In the genomic region with DNA sequence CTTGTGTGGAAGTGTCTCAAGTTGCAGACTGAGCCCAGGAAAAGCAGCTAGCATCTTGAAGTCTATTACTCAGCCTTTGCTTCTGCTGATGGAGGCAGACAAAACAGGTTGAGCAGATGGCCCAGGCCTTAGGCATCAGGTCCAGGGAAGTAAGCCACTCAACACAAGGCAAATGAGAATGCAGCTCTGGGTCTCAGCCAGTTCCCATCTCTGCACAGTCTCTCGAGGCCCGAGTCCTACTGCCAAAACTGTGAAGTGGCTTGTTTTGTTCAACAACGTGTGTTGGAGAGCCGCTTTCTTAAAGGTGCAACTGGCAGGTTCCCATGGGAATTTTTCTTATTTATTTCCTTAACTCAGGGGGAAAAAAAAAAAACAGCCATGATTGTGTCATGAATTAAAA, we compare ENCODE assay signal across 9 mouse cellular contexts.
A peak's percentile ranks its signal among the peaks of the same experiment; 100 is the strongest.
DNase-seq lines count a peak whose midpoint lies in the region; ATAC-seq lines count a peak whose summit lies in the region.
"Had no signal": no experiment of that assay in that cellular context is flagged by ENCODE, and none has a peak within 500 bp of the region (broad histone marks: within the 10 kb centered on the region; RNA-seq: fewer than 3 reads in every experiment).

No protein-coding gene starts in this region.

- intact Hi-C loops in heart, postnatal 25 days (cut with DNase I): no loop called here

- H3K9me3 ChIP-seq in midbrain, embryonic 11.5 days (ENCODE audit: control insufficient read depth, low read length): no peaks in the 10 kb centered on the region
- H3K9me3 ChIP-seq: neural tube, embryonic 13.5 days had no signal

- ATAC-seq in midbrain, embryonic 11.5 days (ENCODE audit: low FRiP score): no peak

- no peak overlapping the region for H3K4me3 ChIP-seq in midbrain, embryonic 11.5 days (ENCODE audit: low read depth, low read length)
- H3K4me3 ChIP-seq: neural tube, embryonic 13.5 days had no signal

- H3K9ac ChIP-seq in midbrain, embryonic 11.5 days (ENCODE audit: low read length): no peak overlapping the region
- H3K9ac ChIP-seq: neural tube, embryonic 13.5 days had no signal

- peak; percentile 84 for DNase-seq in cerebellum, adult 11 months
- DNase-seq in cerebellum, postnatal 10 days: peak; percentile 91 to 93
- peak; percentile 50 for DNase-seq in layer of hippocampus, adult 9-10 months (ENCODE audit: low spot score)
- DNase-seq in lung, postnatal 10 days: peak; percentile 72
- no peak for DNase-seq in yolk sac, embryonic 10.5 days (ENCODE audit: low spot score)
- no peak for DNase-seq in midbrain, embryonic 11.5 days (ENCODE audit: low spot score, missing footprints)
- no peak for DNase-seq in heart, postnatal 25 days (ENCODE audit: low spot score)
- DNase-seq in thymus, postnatal 10 days (ENCODE audit: low spot score in 2 of 2): no peak

- no peaks in the 10 kb centered on the region for H3K27me3 ChIP-seq in midbrain, embryonic 11.5 days (ENCODE audit: control insufficient read depth, insufficient read depth, low read length)
- H3K27me3 ChIP-seq: neural tube, embryonic 13.5 days had no signal

- 72% methylated on average over 4 of the region's 4 CpGs for WGBS in midbrain, embryonic 11.5 days

- H3K4me1 ChIP-seq in midbrain, embryonic 11.5 days (ENCODE audit: control insufficient read depth, insufficient read depth, low read length): peaks cover 3% of the 10 kb centered on the region; the same call in 1 of the 2 replicates

- no peak overlapping the region for H3K27ac ChIP-seq in midbrain, embryonic 11.5 days (ENCODE audit: low read depth, low read length)
- H3K27ac ChIP-seq: neural tube, embryonic 13.5 days had no signal

- no peaks in the 10 kb centered on the region for H3K36me3 ChIP-seq in midbrain, embryonic 11.5 days (ENCODE audit: control insufficient read depth, insufficient read depth, low read length)
- H3K36me3 ChIP-seq: neural tube, embryonic 13.5 days had no signal

- H3K4me2 ChIP-seq in midbrain, embryonic 11.5 days: no peak overlapping the region
- H3K4me2 ChIP-seq: neural tube, embryonic 13.5 days had no signal

Comparison
In these comparisons a context has a peak if more than half of its experiments do, and no peak if none do; other contexts are left out.
1. DNase-seq: peak in cerebellum, adult 11 months (single experiment), cerebellum, postnatal 10 days (2 of 2), layer of hippocampus, adult 9-10 months (single experiment) and lung, postnatal 10 days (single experiment); none in yolk sac, embryonic 10.5 days (single experiment), midbrain, embryonic 11.5 days (single experiment), heart, postnatal 25 days (single experiment) and thymus, postnatal 10 days (0 of 2).